Mouse (Mus musculus): ENCODE data around the gene Slamf6. TPM values are rescaled to one million over a fixed set of nuclear protein-coding genes. Genes with fewer than 3 reads are reported as not detected.

The Slamf6 gene
- polyA plus RNA-seq, 1 experiment from 2014 or later: not detected

GRCm38 (mm10) chr1:171920989-171921621 is 3.8 kb downstream of the Slamf6 start:
- H3K9ac ChIP-seq (ENCODE audit: low read depth, low read length): no peak overlapping the region
- no peaks in the 10 kb centered on the region for H3K4me1 ChIP-seq (ENCODE audit: control insufficient read depth, insufficient read depth, low read length)
- no peaks in the 10 kb centered on the region for H3K9me3 ChIP-seq (replicated peaks; ENCODE audit: control insufficient read depth, low read length, poor library complexity, severe bottlenecking)
- no peak overlapping the region for H3K4me3 ChIP-seq (ENCODE audit: low read depth, low read length)
- WGBS: 90% methylated on average over 9 of the region's 9 CpGs
- no peak for ATAC-seq
- H3K27ac ChIP-seq (ENCODE audit: low read length): no peak overlapping the region
- H3K4me2 ChIP-seq (ENCODE audit: low read length): no peak overlapping the region
- H3K36me3 ChIP-seq (ENCODE audit: control insufficient read depth, insufficient read depth, low read length): no peaks in the 10 kb centered on the region
- H3K27me3 ChIP-seq (ENCODE audit: control insufficient read depth, insufficient read depth, low read depth, low read length): no peaks in the 10 kb centered on the region

DNA sequence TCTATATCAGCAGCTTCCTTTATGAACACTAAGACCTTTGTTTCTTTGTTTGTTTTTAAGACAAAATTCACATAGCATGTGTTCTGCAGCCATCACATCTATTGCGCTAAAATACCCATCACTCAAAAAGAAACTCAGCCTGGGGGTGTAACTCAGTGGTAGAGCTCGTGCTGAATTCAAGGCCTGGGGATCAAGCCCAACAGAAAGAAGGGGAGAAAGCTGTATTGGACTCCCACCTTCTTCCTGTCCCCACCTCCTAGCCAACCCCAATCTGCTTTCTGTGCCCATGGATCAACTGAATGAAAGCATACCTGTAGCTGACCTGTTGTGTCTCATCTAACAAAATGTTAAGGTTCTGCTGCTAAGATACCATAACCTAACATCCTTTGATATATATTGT is 4.3 kb downstream of the Slamf6 start:
- H3K9ac ChIP-seq (ENCODE audit: low read depth, low read length): no peak overlapping the region
- no peaks in the 10 kb centered on the region for H3K36me3 ChIP-seq (ENCODE audit: control insufficient read depth, insufficient read depth, low read length)
- no peaks in the 10 kb centered on the region for H3K9me3 ChIP-seq (replicated peaks; ENCODE audit: control insufficient read depth, low read length, poor library complexity, severe bottlenecking)
- no peaks in the 10 kb centered on the region for H3K4me1 ChIP-seq (ENCODE audit: control insufficient read depth, insufficient read depth, low read length)
- H3K27me3 ChIP-seq (ENCODE audit: control insufficient read depth, insufficient read depth, low read depth, low read length): no peaks in the 10 kb centered on the region
- ATAC-seq: no peak
- H3K4me2 ChIP-seq (ENCODE audit: low read length): no peak overlapping the region
- WGBS: 90% methylated on average over 2 of the region's 2 CpGs
- H3K27ac ChIP-seq (ENCODE audit: low read length): no peak overlapping the region
- H3K4me3 ChIP-seq (ENCODE audit: low read depth, low read length): no peak overlapping the region

- 93% methylated on average over 5 of the region's 5 CpGs for WGBS
- ATAC-seq: no peak
- Histone ChIP-seq H3K9me3 (replicated peaks; ENCODE audit: control insufficient read depth, low read length, poor library complexity, severe bottlenecking) (no peaks in the 10 kb centered on the region), H3K4me3 (ENCODE audit: low read depth, low read length) (no peak overlapping the region), H3K4me1 (ENCODE audit: control insufficient read depth, insufficient read depth, low read length) (no peaks in the 10 kb centered on the region), H3K27ac (ENCODE audit: low read length) (no peak overlapping the region), H3K9ac (ENCODE audit: low read depth, low read length) (no peak overlapping the region), H3K4me2 (ENCODE audit: low read length) (no peak overlapping the region), H3K36me3 (ENCODE audit: control insufficient read depth, insufficient read depth, low read length) (no peaks in the 10 kb centered on the region), H3K27me3 (ENCODE audit: control insufficient read depth, insufficient read depth, low read depth, low read length) (no peaks in the 10 kb centered on the region)
These were observed 5.5 kb downstream of the Slamf6 start for GRCm38 (mm10) chr1:171922844-171923243.

GRCm38 (mm10) chr1:171924900-171925299 is 7.6 kb downstream of the Slamf6 start:
- Histone ChIP-seq H3K4me1 (ENCODE audit: control insufficient read depth, insufficient read depth, low read length) (no peaks in the 10 kb centered on the region), H3K27me3 (ENCODE audit: control insufficient read depth, insufficient read depth, low read depth, low read length) (no peaks in the 10 kb centered on the region), H3K36me3 (ENCODE audit: control insufficient read depth, insufficient read depth, low read length) (no peaks in the 10 kb centered on the region), H3K4me2 (ENCODE audit: low read length) (no peak overlapping the region), H3K9ac (ENCODE audit: low read depth, low read length) (no peak overlapping the region), H3K9me3 (replicated peaks; ENCODE audit: control insufficient read depth, low read length, poor library complexity, severe bottlenecking) (no peaks in the 10 kb centered on the region), H3K4me3 (ENCODE audit: low read depth, low read length) (no peak overlapping the region), H3K27ac (ENCODE audit: low read length) (no peak overlapping the region)
- 79% methylated on average over 3 of the region's 3 CpGs for WGBS
- no peak for ATAC-seq

- no peak for ATAC-seq
- Histone ChIP-seq H3K27ac (ENCODE audit: low read length) (no peak overlapping the region), H3K27me3 (ENCODE audit: control insufficient read depth, insufficient read depth, low read depth, low read length) (no peaks in the 10 kb centered on the region), H3K4me1 (ENCODE audit: control insufficient read depth, insufficient read depth, low read length) (no peaks in the 10 kb centered on the region), H3K9ac (ENCODE audit: low read depth, low read length) (no peak overlapping the region), H3K4me3 (ENCODE audit: low read depth, low read length) (no peak overlapping the region), H3K36me3 (ENCODE audit: control insufficient read depth, insufficient read depth, low read length) (no peaks in the 10 kb centered on the region), H3K9me3 (replicated peaks; ENCODE audit: control insufficient read depth, low read length, poor library complexity, severe bottlenecking) (no peaks in the 10 kb centered on the region), H3K4me2 (ENCODE audit: low read length) (no peak overlapping the region)
- 71% methylated on average over 3 of the region's 3 CpGs for WGBS
These were observed 16.5 kb downstream of the Slamf6 start for GRCm38 (mm10) chr1:171933851-171934250.

DNA sequence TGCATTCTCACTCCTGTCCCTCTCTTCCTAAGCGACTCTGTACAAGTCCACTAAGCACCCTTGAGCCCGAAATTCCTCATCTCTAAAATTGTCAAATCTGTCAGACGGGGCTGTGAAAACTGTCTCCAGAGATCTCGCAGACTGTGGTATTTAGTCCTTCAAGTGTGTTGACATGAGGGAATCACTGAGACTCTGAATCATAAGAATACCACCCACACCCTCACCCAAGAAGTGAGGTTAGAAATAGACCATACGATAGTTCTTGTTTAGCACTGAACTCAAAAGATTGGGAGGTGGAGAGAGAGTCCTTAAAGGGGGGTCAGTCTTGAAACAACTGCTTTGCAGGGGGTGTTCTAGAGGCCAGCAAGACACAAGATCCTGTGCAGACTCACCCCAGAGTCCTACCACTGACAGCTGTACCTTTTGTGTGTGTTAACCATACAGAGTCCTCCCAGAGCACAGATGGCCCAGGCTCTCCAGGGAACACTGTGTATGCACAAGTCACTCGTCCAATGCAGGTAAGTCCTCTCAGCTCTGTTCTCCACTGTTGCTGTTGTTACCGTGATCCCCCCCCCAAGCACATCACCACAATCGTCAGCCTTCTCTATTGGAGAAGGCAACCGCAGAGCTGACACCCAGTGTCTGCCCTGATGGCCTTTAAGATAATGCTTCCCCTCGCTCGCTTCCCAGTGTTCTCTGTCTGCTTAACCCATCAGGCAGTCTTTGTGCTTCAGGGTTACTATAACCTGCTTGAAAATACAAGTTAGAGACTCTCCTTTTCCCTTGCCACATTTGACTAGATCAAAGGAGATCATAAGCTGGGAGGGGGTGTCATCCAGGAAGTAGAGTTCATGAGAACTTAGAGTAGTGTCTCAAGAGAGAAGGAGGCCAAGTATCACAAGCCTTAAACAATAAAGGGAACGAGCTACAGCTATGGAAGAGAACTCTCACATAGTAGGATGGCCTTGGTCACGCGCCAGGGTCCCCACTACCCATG is 21.9 kb downstream of the Slamf6 start:
- Histone ChIP-seq H3K27ac (ENCODE audit: low read length) (no peak overlapping the region), H3K9ac (ENCODE audit: low read depth, low read length) (no peak overlapping the region), H3K4me1 (ENCODE audit: control insufficient read depth, insufficient read depth, low read length) (no peaks in the 10 kb centered on the region), H3K36me3 (ENCODE audit: control insufficient read depth, insufficient read depth, low read length) (no peaks in the 10 kb centered on the region), H3K27me3 (ENCODE audit: control insufficient read depth, insufficient read depth, low read depth, low read length) (no peaks in the 10 kb centered on the region), H3K9me3 (replicated peaks; ENCODE audit: control insufficient read depth, low read length, poor library complexity, severe bottlenecking) (no peaks in the 10 kb centered on the region), H3K4me3 (ENCODE audit: low read depth, low read length) (no peak overlapping the region), H3K4me2 (ENCODE audit: low read length) (no peak overlapping the region)
- ATAC-seq: no peak
- 82% methylated on average over 14 of the region's 14 CpGs for WGBS

DNA sequence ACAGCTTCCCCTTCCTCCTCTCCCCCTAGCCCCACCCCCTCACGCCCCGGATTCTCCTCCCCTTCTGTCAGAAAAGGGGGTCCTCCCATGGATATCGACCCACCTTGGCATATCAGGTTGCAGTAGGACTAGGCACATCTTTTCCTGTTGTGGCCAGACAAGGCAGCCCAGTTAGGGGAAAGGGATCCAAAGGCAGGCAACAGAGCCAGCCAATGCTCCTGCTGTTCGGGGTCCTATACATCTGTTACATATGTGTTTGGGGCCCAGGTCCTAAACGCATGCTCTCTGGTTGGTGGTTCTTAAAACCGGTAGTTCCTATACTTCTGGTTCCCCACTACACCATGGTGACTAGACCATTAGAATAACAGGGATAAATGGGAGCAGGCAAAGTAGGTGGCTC is 23.3 kb downstream of the Slamf6 start:
- Histone ChIP-seq H3K9me3 (replicated peaks; ENCODE audit: control insufficient read depth, low read length, poor library complexity, severe bottlenecking) (no peaks in the 10 kb centered on the region), H3K4me2 (ENCODE audit: low read length) (no peak overlapping the region), H3K9ac (ENCODE audit: low read depth, low read length) (no peak overlapping the region), H3K27me3 (ENCODE audit: control insufficient read depth, insufficient read depth, low read depth, low read length) (no peaks in the 10 kb centered on the region), H3K27ac (ENCODE audit: low read length) (no peak overlapping the region), H3K4me1 (ENCODE audit: control insufficient read depth, insufficient read depth, low read length) (no peaks in the 10 kb centered on the region), H3K36me3 (ENCODE audit: control insufficient read depth, insufficient read depth, low read length) (no peaks in the 10 kb centered on the region), H3K4me3 (ENCODE audit: low read depth, low read length) (no peak overlapping the region)
- ATAC-seq: no peak
- 83% methylated on average over 6 of the region's 6 CpGs for WGBS

DNA sequence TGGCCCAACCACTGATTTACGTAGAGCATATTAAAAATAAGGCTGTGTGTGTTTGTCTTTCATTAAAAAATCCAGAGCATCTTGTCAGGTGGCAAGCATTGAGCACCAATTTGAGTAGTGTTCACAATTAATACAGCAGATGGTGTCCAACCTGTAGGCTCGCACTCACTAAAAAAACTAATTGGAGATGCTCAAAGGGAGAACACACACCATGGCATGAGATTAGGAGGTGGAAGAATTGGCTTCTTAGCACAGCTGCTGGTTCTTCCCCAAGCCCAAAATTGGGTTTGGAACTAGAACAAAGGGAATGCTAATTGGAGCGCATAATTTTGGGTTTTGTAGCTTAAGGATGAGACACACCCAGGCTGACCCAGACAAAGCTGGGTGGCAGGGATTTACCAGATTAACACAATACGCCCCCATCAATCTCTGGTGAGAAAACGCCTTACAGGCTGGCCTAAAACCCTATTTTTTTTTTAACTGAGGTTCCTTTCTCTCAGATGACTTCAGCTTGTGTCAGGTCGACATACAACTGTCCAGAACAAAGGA is 29.2 kb downstream of the Slamf6 start:
- Histone ChIP-seq H3K4me1 (ENCODE audit: control insufficient read depth, insufficient read depth, low read length) (no peaks in the 10 kb centered on the region), H3K4me2 (ENCODE audit: low read length) (no peak overlapping the region), H3K9me3 (replicated peaks; ENCODE audit: control insufficient read depth, low read length, poor library complexity, severe bottlenecking) (no peaks in the 10 kb centered on the region), H3K9ac (ENCODE audit: low read depth, low read length) (no peak overlapping the region), H3K27me3 (ENCODE audit: control insufficient read depth, insufficient read depth, low read depth, low read length) (no peaks in the 10 kb centered on the region), H3K36me3 (ENCODE audit: control insufficient read depth, insufficient read depth, low read length) (no peaks in the 10 kb centered on the region), H3K27ac (ENCODE audit: low read length) (no peak overlapping the region), H3K4me3 (ENCODE audit: low read depth, low read length) (no peak overlapping the region)
- 35% methylated on average over 6 of the region's 6 CpGs for WGBS
- ATAC-seq: no peak
